Mouse (Mus musculus): ENCODE measurements around the gene Il20rb. TPM values are rescaled to one million over a fixed set of nuclear protein-coding genes. Genes with fewer than 3 reads are reported as not detected.

The Il20rb gene
- 1 to 10 TPM in 1 of 2 experiments, under 1 TPM in 1; 0.77 to 1.5 TPM for total RNA-seq (2021)

- intact Hi-C loops (cut with DNase I): no loop called here
- no peak for DNase-seq (ENCODE audit: extremely low spot score in 1 of 2, low spot score in 2 of 2)
Measured at GRCm38 (mm10) chr9:100486431-100486830, at the start of gene Il20rb. Il20rb (minus strand) TSS chr9:100486788.

GRCm38 (mm10) chr9:100535618-100536262, 49.2 kb upstream of the Il20rb start:
- no peak for DNase-seq (ENCODE audit: extremely low spot score in 1 of 2, low spot score in 2 of 2)
- intact Hi-C loops (cut with DNase I): no loop called here

- DNase-seq (ENCODE audit: extremely low spot score in 1 of 2, low spot score in 2 of 2): no peak
- intact Hi-C loops (cut with DNase I): no loop called here
Measured at GRCm38 (mm10) chr9:100534686-100535085, 48.1 kb upstream of the Il20rb start.

- DNase-seq (ENCODE audit: extremely low spot score in 1 of 2, low spot score in 2 of 2): no peak
- intact Hi-C loops (cut with DNase I): no loop called here
Measured at GRCm38 (mm10) chr9:100532847-100533505, 46.4 kb upstream of the Il20rb start.

GRCm38 (mm10) chr9:100531296-100531695, 44.7 kb upstream of the Il20rb start:
- intact Hi-C loops (cut with DNase I): no loop called here
- no peak for DNase-seq (ENCODE audit: extremely low spot score in 1 of 2, low spot score in 2 of 2)

GRCm38 (mm10) chr9:100525225-100525624, 38.6 kb upstream of the Il20rb start:
- intact Hi-C loops (cut with DNase I): no loop called here

GRCm38 (mm10) chr9:100522029-100522428, 35.4 kb upstream of the Il20rb start:
- no peak for DNase-seq (ENCODE audit: extremely low spot score in 1 of 2, low spot score in 2 of 2)
- intact Hi-C loops (cut with DNase I): no loop called here

More at GRCm38 (mm10) chr9:100525225-100525624, 38.6 kb upstream of the Il20rb start:
- no peak for DNase-seq (ENCODE audit: extremely low spot score in 1 of 2, low spot score in 2 of 2)

GRCm38 (mm10) chr9:100520586-100520985, 34.0 kb upstream of the Il20rb start:
- intact Hi-C loops (cut with DNase I): no loop called here
- DNase-seq (ENCODE audit: extremely low spot score in 1 of 2, low spot score in 2 of 2): peak; percentile 31 to 44

GRCm38 (mm10) chr9:100520012-100520411, 33.4 kb upstream of the Il20rb start:
- no peak for DNase-seq (ENCODE audit: extremely low spot score in 1 of 2, low spot score in 2 of 2)

GRCm38 (mm10) chr9:100507581-100507980, 21.0 kb upstream of the Il20rb start:
- DNase-seq (ENCODE audit: extremely low spot score in 1 of 2, low spot score in 2 of 2): no peak
- intact Hi-C loops (cut with DNase I): no loop called here

More at GRCm38 (mm10) chr9:100520012-100520411, 33.4 kb upstream of the Il20rb start:
- intact Hi-C loops (cut with DNase I): no loop called here

GRCm38 (mm10) chr9:100506652-100507051, 20.1 kb upstream of the Il20rb start:
- peak in 1 of 2 experiments; percentile 31 for DNase-seq (ENCODE audit: extremely low spot score in 1 of 2, low spot score in 2 of 2)
- intact Hi-C loops (cut with DNase I): no loop called here

GRCm38 (mm10) chr9:100505498-100505897, 18.9 kb upstream of the Il20rb start:
- intact Hi-C loops (cut with DNase I): no loop called here
- no peak for DNase-seq (ENCODE audit: extremely low spot score in 1 of 2, low spot score in 2 of 2)

GRCm38 (mm10) chr9:100493611-100494261, 7.1 kb upstream of the Il20rb start:
- DNase-seq (ENCODE audit: extremely low spot score in 1 of 2, low spot score in 2 of 2): no peak
- intact Hi-C loops (cut with DNase I): no loop called here

GRCm38 (mm10) chr9:100491424-100491823, 4.8 kb upstream of the Il20rb start:
- intact Hi-C loops (cut with DNase I): no loop called here
- no peak for DNase-seq (ENCODE audit: extremely low spot score in 1 of 2, low spot score in 2 of 2)

- intact Hi-C loops (cut with DNase I): no loop called here
- DNase-seq (ENCODE audit: extremely low spot score in 1 of 2, low spot score in 2 of 2): no peak
Measured at GRCm38 (mm10) chr9:100488969-100489368, 2.4 kb upstream of the Il20rb start.

GRCm38 (mm10) chr9:100488056-100488713, 1.6 kb upstream of the Il20rb start:
- intact Hi-C loops (cut with DNase I): no loop called here
- no peak for DNase-seq (ENCODE audit: extremely low spot score in 1 of 2, low spot score in 2 of 2)

GRCm38 (mm10) chr9:100483318-100483717, 3.3 kb downstream of the Il20rb start:
- no peak for DNase-seq (ENCODE audit: extremely low spot score in 1 of 2, low spot score in 2 of 2)
- intact Hi-C loops (cut with DNase I): no loop called here

- DNase-seq (ENCODE audit: extremely low spot score in 1 of 2, low spot score in 2 of 2): no peak
- intact Hi-C loops (cut with DNase I): no loop called here
Measured at GRCm38 (mm10) chr9:100481626-100482025, 5.0 kb downstream of the Il20rb start.

- intact Hi-C loops (cut with DNase I): no loop called here
- DNase-seq (ENCODE audit: extremely low spot score in 1 of 2, low spot score in 2 of 2): no peak
Measured at GRCm38 (mm10) chr9:100474056-100474455, 12.5 kb downstream of the Il20rb start.
